Mouse (Mus musculus): Measurements from ENCODE around the gene Ccdc85a.

GRCm38 (mm10) chr11:28633093-28633492 is 49.0 kb upstream of the Ccdc85a start:
- no peak for TF ChIP-seq CTCF (IDR thresholded peaks at IDR 0.05; ENCODE audit: low read depth, low read length)
- TF ChIP-seq POLR2A (IDR thresholded peaks at IDR 0.05; ENCODE audit: extremely low read depth, insufficient read depth, low read length), result no peak
